Mouse (Mus musculus) urinary bladder, postnatal 36 days (tissue): ENCODE data around the gene Rpl23.

Experiments used
- DNase-seq, 2 experiments: peaks; one replicate each; pipeline ENCODE4 v3.0.0; 2022; ENCODE audit warnings: low spot score in 2 of 2, mixed read lengths in 1 of 2

The Rpl23 gene

DNA sequence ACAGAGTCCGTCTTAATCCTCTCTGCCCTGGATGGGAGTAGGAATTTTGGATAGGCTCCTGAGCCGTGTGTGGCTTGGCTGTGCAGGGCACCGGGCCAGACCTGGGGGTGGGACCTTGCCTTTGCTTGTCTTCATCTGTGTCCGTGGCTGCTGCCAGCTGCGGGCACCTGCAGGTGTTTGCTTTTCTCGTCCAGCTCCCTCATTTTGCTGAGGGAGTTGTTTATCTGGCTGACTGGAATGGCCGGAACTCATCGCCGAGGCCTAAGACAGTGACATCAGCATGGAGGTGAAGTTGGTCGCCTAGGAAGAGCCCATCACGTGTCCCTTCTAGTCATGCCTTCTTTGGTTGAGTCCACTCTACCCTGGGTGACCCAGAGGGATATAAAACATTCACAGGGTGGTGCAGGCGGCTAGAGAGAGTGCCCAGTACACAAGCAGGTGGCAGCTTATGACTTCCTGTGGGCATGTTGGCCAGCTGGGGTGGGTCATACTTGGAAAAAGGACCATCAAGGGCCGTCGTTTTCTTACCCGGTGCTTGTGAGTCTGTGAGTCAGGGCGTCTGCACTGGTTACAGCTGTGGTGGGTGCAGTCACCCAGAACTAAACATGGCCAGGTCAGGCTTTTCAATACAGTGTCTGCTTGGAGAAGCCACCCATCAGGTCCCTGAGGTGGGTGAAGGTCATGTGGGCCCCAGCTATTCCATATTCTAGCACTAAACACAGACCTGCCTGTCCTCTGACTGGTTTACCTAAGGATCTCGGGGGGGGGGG lies 31.7 kb upstream of the Rpl23 start:
- DNase-seq: no peak

DNA sequence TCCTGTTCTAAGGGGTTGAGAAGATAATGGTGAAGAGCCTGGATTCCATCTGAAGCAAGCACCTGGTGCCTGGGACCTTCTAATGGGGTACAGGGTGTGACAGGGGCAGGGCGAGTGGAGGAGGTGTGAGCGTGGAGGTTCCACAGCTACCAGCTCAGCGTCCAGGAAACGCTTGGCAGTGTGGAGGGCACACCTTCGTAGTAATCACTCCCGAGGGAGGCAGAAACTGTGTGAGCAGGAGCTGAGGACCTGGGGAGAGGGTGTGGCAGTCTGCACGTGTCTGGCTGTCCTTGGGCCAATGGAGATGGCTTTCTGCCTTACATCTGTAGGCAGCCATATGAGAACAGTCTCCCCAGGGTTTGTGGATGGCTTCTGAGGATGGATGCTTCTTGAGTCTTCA lies 30.8 kb upstream of the Rpl23 start:
- DNase-seq: no peak

DNA sequence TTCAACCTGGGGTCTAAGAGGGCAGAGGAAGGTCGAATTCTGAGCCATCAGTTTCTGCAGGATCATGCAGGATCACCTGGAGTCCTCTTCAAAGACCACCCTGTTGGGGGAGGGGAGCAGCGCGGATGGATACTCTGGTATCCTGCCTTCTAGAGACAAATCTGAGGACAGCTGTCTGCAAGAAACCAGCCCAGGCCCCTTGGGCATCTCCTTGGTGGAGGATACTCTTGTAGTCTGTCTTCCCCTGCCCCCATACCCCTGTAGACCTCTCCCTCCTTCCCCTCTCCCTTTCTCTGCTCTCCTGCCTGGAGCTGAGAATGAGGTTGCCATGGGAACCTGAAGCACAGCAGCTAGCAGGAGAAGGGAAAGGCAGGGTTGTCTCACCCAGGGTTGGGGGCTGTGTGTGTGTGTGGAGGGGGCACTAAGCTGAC lies 30.3 kb upstream of the Rpl23 start:
- DNase-seq: no peak

DNA sequence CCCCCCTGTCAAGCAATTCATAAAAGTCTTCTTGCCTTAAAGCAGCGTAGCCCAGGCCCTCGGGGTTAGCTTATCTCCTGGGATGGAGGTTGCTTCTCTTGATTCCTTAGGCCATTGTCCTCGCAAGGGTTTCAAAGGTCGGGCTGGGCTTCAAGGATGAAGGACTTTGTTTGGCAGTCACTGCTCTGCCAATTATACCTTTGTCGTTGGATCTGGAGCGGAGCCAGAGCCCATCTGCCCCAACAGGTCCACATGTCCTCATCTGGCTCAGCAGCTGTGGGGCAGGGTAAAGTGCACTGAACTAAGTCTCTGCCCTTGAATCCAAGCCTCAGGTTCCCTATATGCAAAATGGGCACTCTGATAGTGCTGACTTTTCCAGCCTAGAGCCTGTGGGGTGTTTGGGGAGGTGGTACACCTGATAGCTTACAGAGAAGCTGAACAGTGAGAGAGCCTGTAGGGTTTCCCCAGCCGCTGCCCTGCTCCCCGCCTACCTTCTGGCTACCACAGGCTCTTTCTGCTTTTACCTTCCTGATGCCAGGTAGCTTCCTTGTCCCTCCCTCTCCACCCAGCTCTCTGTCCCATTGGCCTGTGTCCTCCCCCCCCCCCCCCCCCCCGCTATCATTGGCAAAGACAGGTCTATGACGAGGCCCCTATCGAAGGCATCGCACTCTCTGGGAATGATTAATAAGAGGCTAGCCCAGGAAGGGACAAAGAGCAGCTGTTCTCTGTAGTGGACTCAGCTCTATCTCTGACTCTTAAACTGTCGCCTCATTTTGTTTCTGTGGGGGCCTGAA lies 29.5 kb upstream of the Rpl23 start:
- no peak for DNase-seq

DNA sequence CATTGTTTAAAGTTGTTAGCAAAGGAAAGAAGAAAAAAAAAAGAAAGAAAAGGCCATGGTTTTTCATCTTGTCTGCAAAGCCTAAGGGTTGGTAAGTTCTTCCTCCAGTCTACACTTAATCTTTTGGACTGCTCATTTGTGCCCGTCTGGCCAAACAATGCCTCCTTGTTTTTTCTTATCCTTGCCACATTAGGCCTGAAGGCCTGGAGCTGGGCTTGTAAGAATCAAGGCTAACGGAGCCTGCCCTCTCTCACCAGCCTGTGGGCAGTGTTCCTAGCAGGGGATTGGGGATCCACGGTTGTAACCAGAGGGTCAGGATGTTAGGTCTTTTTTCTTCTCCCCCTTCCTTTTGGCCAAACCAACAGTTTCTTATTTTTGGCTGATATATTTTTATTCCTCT lies 28.7 kb upstream of the Rpl23 start:
- no peak for DNase-seq

DNA sequence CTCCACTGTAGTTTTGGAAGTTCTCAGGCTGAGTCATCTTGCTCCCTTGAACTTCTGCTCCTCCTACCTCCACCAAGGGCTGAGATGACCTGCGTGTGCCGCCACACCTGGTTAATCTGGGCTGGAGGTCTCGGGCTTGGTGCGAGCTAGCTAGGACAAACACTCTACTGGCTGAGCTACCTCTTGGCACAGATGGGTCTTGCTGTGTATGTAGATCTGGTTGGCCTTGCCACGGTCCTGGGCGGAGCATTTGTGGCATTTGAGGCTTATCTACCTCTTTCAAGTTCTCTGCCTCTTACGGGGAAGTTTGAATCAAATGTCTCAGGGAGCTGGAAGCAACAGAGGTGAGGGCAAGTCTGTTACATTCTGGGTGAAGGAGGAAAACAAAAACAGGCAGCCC lies 28.1 kb upstream of the Rpl23 start:
- DNase-seq: peak in 1 of 2 experiments; percentile 80

DNA sequence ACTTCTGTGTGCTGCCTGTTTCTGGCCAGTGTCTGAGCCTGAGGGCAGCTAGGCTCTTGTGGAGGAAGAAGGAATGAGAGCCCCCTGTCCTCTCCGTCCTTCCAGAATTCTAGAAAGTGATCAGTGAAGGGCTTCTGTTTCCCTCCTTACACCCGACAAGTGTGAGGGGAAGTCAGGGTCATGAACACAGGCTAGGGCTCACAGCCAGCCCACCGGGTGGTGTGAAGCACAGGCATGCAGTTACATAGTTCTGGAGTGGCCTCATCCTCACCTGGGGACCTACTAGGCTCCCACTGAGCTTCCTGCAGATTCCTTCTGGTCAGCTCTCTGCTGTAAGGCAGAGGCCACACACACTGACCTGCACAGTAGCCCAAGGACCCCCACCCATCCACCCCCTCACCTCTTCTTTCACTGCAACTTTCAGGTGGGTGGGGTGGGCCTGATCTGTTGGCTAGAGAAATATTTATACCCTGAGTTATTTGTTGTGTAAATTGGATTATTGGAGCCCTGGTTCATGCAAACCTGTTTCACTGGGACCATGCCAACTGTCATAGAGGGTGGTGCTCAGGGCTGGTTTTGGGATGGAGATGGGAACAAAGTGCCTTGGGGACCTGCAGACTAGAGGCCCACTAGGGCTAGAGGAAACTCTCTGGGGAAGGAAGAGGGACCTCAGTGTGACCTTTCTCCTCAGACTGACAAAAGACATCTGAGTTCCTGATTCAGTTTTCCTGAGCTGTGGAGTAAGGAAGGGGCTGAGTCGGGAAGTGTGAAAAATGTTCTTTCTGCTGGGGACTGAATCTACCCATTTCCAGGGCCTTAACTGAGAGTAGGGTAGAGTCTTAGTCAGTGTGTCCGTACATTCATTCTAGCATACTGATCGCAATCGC lies 27.2 kb upstream of the Rpl23 start:
- DNase-seq: no peak

DNA sequence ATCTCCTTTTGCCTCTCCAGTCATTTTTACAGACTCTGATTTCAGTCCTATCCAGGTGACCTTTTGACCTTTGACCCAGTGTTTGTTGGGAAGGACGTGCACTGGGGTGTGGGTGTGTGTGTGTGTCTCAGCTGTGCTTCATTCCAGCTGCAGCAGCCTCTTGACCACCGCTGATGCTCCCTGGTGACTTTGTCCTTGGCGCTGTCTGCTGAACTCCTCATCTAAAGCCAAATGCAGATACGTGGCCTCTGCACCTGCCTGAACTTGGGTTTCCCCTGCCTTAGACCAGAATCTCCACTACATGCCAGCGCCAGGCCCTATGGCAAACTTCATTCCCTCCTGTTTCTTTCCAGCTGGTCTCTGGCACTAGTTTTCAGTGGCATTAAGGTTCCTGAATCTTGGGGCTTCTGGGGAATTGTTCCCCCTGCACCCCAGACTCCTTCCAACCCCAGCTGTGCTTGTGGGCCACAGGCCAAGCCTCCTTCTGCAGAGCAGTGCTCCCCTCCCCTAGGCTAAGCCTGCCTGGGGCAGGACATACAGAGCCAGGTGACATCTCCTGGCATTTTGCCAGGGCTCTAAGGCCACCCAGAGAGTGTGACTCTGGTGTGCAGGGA lies 26.5 kb upstream of the Rpl23 start:
- DNase-seq: no peak

DNA sequence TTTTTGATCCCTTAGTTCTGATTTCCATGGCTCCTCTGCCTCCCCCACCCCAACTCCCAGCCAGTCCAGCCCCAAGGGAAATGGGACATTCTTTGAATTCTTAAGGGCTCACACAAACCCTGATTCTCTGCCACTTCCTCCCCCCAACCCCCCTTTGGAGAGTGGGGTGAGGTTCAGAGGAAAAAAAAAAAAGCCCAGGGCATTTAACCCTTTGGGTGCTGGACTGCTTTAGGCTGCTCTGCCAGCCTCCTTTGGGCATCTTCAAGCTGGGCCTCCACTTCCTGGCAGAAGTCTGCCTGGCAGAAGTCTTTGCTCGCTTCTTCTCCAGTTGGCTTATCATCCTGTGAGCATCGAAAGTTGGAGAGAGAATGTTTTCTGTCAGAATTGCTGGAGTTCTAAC lies 25.9 kb upstream of the Rpl23 start:
- DNase-seq: no peak

DNA sequence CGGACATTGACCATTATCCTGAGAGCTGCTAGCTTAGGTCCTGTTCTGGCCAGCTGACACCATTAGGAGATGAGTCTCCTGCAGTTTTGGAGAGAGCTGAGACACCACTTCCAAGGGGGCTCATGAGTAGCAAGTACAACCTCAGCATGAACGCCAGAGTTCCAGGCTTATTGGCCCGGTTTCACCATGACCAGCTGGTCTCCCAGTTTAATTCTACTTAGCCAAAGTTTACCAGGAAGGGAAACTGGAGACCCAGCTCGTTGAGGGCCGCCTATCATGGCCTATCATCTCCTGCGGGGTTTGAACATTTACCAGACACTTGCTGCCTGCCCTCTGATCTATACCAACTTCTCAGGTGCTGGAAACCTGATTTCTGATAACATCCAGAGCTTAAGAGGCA lies 25.4 kb upstream of the Rpl23 start:
- no peak for DNase-seq

DNA sequence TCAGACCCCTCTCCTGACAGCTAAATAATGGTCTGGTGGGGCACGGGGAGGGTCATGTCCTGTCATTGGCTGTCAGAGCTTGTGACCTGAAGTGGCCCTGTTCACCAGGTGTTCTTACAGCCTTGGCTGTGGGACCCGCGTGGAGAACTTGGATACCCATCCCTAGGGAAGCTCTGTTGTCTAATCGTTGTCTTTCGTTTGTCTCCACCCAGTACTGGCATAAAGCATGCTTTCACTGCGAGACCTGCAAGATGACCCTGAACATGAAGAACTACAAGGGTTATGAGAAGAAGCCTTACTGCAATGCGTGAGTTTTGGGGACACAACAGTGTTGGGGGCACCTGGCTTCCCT lies 24.4 kb upstream of the Rpl23 start:
- DNase-seq: no peak

DNA sequence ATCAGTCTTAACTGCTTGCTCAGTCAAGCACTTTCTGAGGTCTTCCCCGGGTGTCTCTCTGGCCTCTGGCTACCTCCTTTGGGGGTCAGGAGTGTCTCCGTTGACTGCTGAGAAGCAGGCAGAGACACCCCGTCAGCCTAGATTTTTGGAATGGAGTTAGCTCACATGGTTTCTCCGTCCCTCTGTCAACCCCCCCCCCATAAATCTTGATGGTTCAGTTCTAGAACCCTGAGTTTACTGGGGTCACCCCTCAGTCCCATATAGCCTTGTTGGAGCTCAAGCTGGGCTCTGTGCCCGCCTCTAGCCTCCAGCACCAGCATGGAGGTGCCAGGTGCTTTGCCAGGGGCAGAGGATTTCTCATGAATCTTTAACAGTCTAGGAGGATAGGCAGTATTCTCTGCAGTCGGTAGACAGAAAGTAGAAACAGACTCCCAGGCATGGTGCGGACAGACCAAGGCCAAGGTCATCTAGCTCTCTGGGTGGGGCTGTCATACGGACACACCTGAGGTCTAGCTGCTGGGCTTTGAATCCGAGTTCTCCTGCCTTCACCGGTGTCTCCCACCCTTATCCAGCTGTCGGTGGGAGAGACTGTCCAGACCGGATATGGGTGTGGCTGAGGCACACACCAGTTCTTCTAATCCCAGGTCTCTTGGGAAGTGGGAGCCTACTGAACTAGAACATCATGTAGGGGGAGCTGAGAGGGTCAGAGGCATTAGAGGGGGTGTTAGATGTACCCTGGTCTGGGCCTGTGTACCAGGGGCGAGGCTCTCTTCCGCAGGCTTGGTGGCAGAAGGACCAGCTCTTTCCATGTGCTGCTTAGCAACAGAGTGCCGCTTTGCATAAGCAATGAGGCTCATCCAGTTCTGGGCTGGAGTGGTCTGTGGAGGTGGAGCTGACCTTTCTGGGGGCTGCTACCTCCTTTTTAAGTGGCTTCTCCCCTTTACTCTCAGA lies 23.7 kb upstream of the Rpl23 start:
- no peak for DNase-seq

DNA sequence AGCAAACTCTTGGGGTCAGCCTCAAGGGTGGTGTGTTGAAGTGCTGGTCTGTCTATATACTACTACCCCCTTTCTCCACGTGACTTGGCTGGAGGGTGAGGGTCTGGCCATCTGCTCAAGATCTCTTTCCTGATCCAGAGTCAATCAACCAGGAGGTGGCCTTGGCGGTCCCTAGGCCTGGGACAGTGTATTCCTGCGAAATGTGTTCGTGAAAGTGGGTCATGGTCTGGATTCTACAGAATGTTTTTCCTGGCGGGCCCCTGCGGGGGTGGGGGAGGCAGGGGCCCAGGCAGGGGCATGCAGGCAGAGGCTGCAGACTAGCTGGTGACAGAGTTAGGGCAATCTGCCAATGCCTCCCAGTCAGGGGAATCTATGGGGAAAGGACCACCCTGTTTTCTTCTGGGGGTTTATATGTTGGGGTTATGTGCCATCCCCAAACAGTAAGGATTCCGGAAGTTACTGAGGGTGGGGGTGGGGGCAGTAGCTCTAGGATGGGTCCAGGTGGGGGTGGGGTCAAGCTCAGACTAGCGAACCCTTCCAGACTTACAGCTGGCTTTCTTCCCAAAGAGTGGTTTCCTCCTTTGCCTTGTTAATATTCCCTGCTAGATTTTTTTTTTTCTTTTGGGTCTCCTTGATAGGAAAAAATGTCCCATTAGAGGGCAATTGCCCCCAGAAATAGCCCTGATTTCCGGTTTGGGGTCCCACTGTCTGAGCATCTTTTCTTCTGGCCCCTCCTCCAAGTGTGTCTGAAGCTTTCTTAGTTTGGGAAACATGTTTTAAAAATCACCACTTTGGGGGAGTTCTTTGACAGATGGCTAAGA lies 22.8 kb upstream of the Rpl23 start:
- no peak for DNase-seq

DNA sequence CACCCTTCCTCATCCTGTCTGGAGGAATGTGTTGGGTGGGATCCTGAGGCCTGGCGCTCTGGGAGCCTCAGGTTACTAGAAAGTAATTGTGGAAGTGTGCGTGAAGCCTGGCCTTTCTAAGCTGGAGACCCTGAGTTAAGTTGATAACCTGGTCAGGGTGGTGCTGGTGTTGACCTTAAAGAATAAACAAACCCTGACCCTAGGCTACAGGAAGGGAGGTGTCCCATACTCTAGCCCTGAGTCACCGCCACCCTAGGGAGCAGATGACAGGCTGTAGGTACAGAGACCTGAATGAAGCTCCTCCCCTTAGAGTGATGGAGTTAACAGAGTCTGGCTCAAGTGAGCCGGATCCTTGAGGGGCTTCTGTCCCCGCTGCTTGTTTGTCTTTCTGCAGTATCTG lies 21.6 kb upstream of the Rpl23 start:
- DNase-seq: no peak

DNA sequence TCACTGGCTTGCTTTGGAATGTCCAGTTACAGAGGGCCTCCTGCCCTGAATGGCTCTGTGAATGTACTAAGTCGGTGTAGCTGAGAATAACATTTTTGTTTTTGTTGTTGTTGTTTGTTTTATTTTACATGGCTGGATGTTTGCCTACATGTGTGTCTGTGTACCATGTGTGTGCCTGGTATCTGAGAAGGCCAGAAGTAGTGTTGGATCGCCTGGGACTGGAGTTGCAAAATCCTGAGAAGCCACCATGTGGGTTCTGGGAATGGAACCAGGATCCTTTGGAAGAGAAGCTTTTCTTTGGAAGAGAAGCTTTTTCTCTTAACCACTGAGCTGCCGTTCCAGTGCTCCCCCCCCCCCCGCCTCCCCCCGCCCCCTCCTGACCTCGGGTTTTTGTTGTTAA lies 20.3 kb upstream of the Rpl23 start:
- DNase-seq: no peak

DNA sequence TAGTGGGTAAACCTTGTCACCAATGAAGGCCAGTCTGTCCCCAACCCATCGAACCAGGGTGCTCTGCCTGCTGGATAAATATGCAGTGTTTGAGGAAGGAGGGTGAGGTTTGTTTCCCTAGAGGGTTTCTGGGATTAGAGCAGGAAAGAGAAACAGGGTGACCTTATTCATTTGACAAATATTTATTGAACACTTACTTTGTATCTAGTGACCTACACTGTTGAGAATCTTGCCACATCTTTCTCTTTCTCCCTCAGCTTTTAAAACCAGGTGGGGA lies 19.9 kb upstream of the Rpl23 start:
- DNase-seq: no peak

DNA sequence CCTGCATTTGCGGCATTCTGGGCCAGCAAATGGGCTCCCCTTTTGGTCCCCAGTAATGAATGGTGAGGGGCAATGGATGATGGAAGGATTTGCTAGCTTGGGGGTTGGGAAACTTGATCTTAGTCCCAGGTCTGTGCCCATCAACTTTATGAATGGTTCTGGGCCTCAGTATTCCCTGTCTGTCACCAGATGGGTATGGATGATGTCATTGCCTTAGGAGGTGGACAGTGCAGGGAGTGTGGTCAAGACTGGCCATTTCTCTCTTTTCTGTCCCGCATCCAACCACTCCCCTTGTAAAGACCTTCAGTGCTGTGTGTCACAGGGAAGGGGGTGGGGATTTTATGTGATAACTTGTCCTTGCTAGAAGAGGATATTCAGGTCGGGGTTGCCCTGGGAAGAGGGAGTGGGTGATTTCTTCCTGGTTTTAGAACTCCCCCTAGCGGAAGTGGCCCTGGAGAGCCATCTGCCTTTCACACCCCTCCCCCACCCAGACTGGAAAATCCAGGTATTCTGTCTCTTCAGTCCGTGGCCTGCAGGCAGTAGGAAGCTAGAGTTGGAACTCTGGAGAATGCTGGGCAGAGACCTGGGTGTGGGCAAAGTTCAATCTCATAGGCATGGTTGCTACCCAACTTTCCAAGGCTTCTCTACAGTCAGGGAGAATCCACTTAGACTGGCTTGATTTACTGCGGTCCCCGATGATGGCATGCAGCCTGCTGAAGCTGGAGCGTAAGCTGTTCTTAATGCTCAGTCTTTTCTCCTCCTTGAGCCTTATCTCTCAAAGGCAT lies 19.4 kb upstream of the Rpl23 start:
- DNase-seq: peak in 1 of 2 experiments; percentile 44

DNA sequence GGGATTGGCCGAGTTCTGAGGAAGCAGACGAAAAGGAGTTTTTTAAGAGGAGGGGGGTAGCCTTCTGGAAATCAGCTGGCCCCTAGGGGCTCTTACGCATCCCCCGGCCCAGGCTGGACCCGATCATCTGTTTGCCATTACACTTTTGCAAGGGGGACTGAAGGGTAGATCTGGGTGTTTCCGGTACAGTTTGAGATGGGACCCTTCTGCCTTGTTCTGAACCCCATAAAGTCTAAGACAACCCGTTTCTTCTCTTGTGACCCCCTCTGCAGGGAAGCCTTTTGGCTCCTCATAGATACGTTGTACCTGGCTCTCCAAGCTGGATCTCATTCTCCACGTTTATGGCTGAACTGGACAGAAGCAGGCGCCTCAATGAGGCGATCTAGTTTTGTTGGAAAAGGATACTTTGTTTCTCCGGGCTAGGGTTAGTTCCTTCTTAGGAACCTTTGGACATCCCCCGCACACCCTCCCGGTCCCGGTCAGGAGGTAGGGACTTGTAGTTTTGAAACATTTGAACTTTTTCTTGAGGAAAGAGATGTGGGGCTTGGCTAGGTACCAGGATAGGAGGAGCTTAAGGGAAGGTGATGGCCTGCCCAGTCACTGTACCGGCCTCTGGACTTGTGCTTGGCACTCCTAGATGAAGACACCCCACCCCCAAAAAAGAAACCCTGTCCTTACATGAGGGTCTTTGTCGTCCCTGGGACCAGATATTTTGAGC lies 18.6 kb upstream of the Rpl23 start:
- DNase-seq: peak in 1 of 2 experiments; percentile 36
